Mouse (Mus musculus) inflammation-experienced regulatory T-cells, adult 16 weeks (primary cell): ENCODE data around the gene Olfr345. TPM values are rescaled to one million over a fixed set of nuclear protein-coding genes. Genes with fewer than 3 reads are reported as not detected.

Experiments used
- polyA plus RNA-seq: library from polyadenylated mRNA; unstranded; fragments of 100-300 nt; shearing (Covaris generic); gene quantifications from one replicate; pipeline ENCODE4 v1.2.1, GENCODE M21; 2017

The Olfr345 gene
- polyA plus RNA-seq: not detected

GRCm38 (mm10) chr2:36639741-36640140, at the start of gene Olfr345:
TSS of gene Olfr345 (plus strand) at chr2:36640041.

GRCm38 (mm10) chr2:36685488-36685887, 45.6 kb downstream of the Olfr345 start, which contains the start of gene Olfr346:
TSS of gene Olfr346 (plus strand) at chr2:36685788.

Other genes starting within 250 kb of the Olfr345 start
- gene Olfr339, start 221.1 kb upstream of the Olfr345 start, polyA plus RNA-seq: not detected
- gene Olfr340, start 187.5 kb upstream of the Olfr345 start, polyA plus RNA-seq: not detected
- gene Olfr341, start 157.6 kb upstream of the Olfr345 start, polyA plus RNA-seq: not detected
- gene Olfr342, start 115.0 kb upstream of the Olfr345 start, polyA plus RNA-seq: not detected
- not detected for gene Olfr344, start 73.4 kb upstream of the Olfr345 start, polyA plus RNA-seq
- not detected for gene Olfr346, start 45.7 kb downstream of the Olfr345 start, polyA plus RNA-seq
- not detected for gene Olfr347, start 91.9 kb downstream of the Olfr345 start, polyA plus RNA-seq
- not detected for gene Olfr348, start 144.2 kb downstream of the Olfr345 start, polyA plus RNA-seq
- not detected for gene Olfr50, start 150.5 kb downstream of the Olfr345 start, polyA plus RNA-seq
- not detected for gene Olfr3, start 177.0 kb downstream of the Olfr345 start, polyA plus RNA-seq
- not detected for gene Olfr350, start 206.3 kb downstream of the Olfr345 start, polyA plus RNA-seq
- gene Olfr351, start 222.6 kb downstream of the Olfr345 start, polyA plus RNA-seq: not detected
- gene Olfr352, start 228.4 kb downstream of the Olfr345 start, polyA plus RNA-seq: not detected